Mouse (Mus musculus) lung, adult 2 months (tissue): ENCODE measurements around the gene 4930539E08Rik. TPM values are rescaled to one million over a fixed set of nuclear protein-coding genes. Genes with fewer than 3 reads are reported as not detected.

Source experiments
- DNase-seq: peaks from one replicate; pipeline ENCODE4 v3.0.0; 2022
- H3K4me1 ChIP-seq: fragments of 200-500 bp; 2 replicates; pipeline ENCODE4 v1.6.1; 2011; ENCODE audit warnings: low read length; ENCODE audit not compliant: control insufficient read depth, insufficient read depth
- H3K4me3 ChIP-seq: fragments of 200-500 bp; replicated peaks from 2 replicates; pipeline ENCODE3; 2011; ENCODE audit warnings: low read depth, mild to moderate bottlenecking, control low read depth, low read length; ENCODE audit errors: extremely low read depth
- CTCF ChIP-seq: fragments of 200-500 bp; IDR thresholded peaks from 2 replicates; pipeline ENCODE4 v1.5.1; 2011; ENCODE audit warnings: mild to moderate bottlenecking, low read length, control low read depth; ENCODE audit not compliant: insufficient read depth
- POLR2A ChIP-seq: fragments of 200-500 bp; IDR thresholded peaks from 2 replicates; pipeline ENCODE4 v1.6.1; 2011; ENCODE audit warnings: low read depth, mild to moderate bottlenecking, control low read depth, low read length, borderline replicate concordance; ENCODE audit errors: extremely low read depth
- WGBS: fragments of 180-500 bp; shearing (Covaris S2); methylation state at CpG from one replicate; pipeline ENCODE4 v1.1.7; 2018; 5-methylcytosine and 5-hydroxymethylcytosine counted together
- polyA plus RNA-seq: library from polyadenylated mRNA; depleted of rRNA; stranded (reverse); fragments of >200 nt; gene quantifications from 2 replicates; pipeline ENCODE4 v1.2.3, GENCODE M21; 2012

4930539E08Rik gene
- polyA plus RNA-seq, 1 experiment: 0.05 TPM

DNA sequence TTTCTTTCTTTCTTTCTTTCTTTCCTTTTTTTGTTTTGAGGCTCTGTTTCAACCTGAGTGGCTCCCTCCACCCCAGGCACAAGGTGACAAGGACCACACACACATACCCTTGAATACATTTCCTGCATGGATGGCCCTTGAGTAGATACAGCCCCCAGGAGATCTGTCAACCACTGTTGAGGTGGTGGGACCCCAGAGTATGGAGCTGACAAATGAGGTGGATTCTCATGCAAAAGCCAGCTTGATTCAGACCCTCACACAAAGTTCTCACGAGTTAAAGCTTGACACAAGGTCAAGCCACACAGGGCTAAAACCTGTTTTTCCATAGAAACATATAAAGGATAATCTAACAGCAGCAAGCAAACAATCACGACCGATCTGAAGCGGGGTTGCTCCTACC, 17.1 kb upstream of the 4930539E08Rik start:
- no peak for DNase-seq
- WGBS: 82% methylated on average over 4 of the region's 4 CpGs
- H3K4me3 ChIP-seq: no peak overlapping the region
- H3K4me1 ChIP-seq: peaks cover 3% of the 10 kb centered on the region
- TF ChIP-seq CTCF (no peak), POLR2A (no peak)

DNA sequence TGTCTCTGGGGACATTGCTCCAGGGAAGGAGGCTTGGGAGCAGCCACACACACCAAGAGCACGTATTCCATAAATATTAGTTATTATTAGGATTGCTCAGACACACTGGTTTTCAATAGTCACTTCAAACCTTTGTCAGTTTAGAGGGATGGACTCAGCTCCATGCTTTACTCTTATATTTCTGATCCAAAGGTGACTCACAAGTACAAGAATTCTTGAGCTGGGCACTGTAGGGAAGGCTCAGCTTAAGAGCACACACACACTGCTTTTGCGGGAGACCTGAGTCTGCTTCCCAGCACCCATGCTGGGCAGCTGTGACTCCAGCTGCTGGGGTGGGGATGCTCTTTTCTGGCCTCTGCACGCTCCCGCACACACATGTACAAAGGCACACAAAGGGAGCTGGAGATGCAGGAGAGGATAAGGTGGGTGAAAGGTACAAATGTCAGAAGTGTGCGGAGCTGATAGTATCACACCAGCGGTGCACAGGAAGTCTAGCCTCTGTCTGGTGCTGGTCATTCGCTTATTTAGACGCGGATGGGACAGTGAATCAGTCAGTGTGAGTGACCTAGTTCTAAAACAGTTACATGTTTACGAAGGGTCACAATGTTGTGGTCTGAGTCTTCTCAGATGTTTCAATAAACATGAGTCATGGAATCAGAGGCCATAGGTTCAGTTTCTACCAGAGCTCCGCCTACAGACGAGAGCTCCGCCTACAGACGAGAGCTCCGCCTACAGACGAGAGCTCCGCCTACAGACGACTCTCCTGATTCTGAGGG, 16.5 kb upstream of the 4930539E08Rik start:
- 78% methylated on average over 18 of the region's 18 CpGs for WGBS
- H3K4me1 ChIP-seq: peaks cover 3% of the 10 kb centered on the region
- DNase-seq: no peak
- no peak overlapping the region for H3K4me3 ChIP-seq
- TF ChIP-seq CTCF: no peak
- no peak for TF ChIP-seq POLR2A

DNA sequence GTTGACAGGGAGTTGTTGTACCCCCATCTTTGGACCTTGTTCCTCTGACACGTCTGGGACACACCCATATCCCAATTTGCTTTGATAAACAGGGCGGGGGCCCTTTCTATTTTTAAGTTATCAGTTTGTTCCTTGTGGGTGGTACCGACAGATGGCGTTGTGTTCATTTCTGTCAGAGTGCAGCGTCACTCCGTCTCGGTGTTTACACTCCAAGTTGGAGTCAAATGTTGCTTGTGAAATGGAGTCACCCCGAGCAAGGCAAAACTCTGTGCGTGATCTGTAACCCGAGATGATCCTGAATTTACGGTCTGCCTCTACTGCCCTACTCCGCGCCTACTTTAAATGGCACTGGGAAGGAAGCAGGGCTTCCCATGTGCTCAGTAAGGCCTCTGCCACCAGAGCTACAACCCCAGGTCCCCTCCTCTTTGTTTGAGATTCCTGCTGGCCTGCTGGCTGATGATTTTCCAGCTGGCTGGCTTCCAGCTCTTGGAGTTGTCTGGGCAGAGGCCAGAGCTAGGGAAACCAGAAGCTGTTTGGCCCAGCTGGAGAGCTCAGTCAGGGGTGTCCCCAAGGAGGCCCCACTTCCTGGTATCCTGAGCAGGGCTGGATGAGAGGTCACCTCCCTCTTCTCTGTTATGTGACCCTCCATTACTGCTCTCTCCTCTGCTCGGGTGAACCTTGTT, 15.4 kb upstream of the 4930539E08Rik start:
- H3K4me3 ChIP-seq: peak overlapping the region; percentile 37
- TF ChIP-seq POLR2A: no peak; the same call in 1 of the 2 replicates
- peak; percentile 35 for TF ChIP-seq CTCF
- DNase-seq: peak; percentile 91
- whole genome bisulfite sequencing: 5% methylated on average over 14 of the region's 14 CpGs
- peaks cover 3% of the 10 kb centered on the region for H3K4me1 ChIP-seq

DNA sequence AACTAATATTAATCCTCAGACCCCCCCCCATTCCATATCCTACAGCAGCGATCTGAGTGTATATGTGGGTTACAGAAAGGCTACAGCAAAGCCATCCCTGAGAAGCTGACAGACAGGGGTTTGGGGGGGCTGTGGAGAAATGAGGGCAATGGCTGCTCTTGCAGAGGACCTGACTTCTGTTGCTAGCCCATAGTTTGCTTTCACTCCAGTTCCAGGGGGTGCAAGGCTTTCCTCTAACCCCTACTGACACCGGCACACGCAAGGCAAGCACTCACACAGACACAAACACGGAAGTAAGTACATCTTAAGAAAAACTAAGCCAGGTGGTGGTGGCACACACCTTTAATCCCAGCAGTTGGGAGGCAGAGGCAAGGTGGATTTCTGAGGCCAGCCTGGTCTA, 14.2 kb upstream of the 4930539E08Rik start:
- no peak for DNase-seq
- Histone ChIP-seq H3K4me1 (peaks cover 3% of the 10 kb centered on the region), H3K4me3 (no peak overlapping the region)
- 92% methylated on average over 4 of the region's 4 CpGs for WGBS
- TF ChIP-seq POLR2A (no peak), CTCF (no peak)

DNA sequence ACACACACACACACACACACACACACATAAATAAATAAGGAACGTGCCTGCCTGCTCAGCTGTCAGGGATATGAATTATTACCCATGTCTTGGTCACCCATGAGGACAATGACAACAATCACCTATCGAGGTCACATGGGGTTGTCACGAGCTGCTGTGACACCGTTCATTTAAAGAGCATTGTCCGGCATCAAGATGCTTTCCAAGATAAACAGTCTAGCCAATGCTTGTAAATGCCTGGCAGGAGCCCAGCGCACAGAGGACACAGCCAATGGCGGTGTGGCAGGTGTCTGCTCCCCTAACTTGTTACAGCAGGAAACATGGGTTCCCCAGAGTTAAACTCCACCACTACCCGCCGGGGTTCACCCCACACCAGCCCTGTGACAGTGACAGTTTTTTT, 12.9 kb upstream of the 4930539E08Rik start:
- DNase-seq: no peak

DNA sequence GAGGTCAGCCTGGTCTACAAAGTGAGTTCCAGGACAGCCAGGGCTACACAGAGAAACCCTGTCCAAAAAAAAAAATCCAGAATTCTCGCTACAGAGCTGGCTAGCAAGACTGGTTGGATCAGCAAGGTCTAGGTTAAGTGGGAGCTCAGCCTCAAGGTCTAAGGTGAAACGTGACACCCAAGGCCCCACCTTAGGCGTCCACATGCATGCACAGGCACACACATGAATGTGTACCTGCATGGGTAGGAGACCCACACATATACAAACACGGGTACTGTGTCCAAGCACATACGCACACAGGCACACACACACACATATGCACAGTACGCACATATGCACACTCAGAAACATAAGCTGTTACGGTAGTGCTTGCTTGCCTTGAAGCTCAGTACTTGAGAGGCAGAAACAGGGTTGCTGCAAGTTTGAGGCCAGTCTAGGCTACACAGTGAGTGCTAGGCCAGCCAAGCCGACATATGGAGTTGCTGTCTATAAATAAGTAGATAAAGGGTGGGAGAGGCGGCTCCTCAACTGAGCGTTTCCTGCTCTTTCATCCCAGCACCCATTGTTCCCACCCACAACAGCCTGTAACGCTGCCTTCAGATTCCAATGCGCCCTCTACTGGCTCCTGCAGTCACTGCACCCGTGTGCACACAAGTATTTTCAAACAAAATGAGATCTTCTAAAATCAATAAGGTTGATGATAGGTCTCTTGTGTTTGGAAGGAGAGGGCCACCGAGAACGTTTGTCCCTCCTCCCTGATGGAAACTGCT, 11.9 kb upstream of the 4930539E08Rik start:
- 40% methylated on average over 15 of the region's 15 CpGs for WGBS
- Histone ChIP-seq H3K4me3 (no peak overlapping the region), H3K4me1 (peaks cover 3% of the 10 kb centered on the region)
- no peak for TF ChIP-seq POLR2A
- peak; percentile 81 for TF ChIP-seq CTCF
- DNase-seq: peak; percentile 51

More for the DNA sequence above, 12.9 kb upstream of the 4930539E08Rik start:
- Histone ChIP-seq H3K4me1 (peaks cover 3% of the 10 kb centered on the region), H3K4me3 (no peak overlapping the region)
- 43% methylated on average over 9 of the region's 9 CpGs for WGBS
- no peak for TF ChIP-seq CTCF
- no peak for TF ChIP-seq POLR2A

DNA sequence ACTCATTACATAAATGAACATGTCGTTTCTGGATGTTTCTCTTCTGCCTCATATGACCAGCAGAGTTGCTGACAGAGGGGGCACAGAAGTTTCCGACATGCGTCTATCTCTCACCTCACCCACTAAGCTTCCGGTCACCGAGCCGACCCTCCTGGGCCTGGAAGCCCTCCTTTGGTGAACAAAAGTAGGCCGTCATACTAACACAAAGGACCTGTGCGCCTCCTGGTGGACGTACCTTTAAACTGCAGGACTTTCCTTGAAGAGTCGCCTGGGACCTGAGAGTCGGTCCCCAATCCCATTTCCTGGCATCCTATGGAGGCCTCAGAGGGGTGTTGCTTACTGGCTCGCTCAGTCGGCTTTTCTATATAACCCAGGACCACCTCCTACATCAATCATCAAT, 11.3 kb upstream of the 4930539E08Rik start:
- H3K4me3 ChIP-seq: no peak overlapping the region
- TF ChIP-seq POLR2A (no peak), CTCF (peak; percentile 78)
- DNase-seq: peak; percentile 77
- 8% methylated on average over 13 of the region's 13 CpGs for WGBS
- peaks cover 3% of the 10 kb centered on the region for H3K4me1 ChIP-seq

DNA sequence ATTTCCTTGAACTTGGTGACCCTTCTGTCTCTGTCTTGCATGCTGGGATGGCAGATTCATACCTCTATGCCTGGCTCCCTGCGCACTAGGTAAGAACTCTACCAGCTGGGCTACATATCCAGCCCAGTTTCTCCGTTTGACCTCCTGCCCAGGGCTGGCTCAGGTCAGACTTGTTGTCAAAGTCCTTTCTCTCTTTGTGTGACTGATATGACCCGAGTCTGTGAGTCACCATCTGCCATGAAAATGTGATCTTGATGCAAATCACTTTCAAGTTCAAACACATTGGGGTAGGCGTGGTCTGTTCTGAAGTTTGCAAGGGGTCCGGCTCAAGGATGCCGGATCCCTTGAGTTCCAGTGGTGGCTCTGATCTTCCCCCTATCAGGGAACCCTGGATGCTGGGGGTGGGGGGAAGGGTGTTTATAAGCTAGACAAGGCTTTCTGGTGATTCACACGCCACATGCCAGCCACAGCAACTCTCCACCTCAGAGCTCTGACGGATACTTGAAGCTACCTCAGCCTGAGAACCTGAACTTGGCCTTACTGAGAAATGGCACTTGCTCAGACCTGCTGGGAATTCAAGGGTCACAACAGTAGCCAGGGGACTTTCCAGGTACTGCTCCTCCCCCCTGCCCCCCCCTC, 10.0 kb upstream of the 4930539E08Rik start:
- TF ChIP-seq POLR2A: no peak
- no peak for TF ChIP-seq CTCF
- no peak for DNase-seq
- 86% methylated on average over 8 of the region's 8 CpGs for WGBS
- H3K4me3 ChIP-seq: no peak overlapping the region
- H3K4me1 ChIP-seq: peaks cover 1% of the 10 kb centered on the region

DNA sequence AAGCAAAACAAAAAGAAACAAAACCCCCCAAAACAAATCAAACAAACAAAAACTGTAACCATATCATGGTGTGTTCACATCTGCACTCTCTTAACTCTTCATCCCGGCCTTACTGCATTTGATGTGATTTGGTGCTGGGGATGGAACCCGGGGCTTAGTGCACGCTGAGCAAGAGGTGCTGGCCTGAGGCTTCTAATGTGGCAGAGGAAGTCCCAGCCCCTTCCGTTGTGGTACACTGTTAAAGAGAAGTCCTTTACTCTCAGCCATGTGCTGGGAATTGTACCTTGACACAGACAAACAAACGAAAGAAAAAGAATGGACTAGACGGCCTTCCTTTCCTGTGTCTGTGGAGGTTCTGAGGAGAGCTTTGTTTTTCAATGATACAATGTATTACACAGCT, 7.0 kb upstream of the 4930539E08Rik start:
- DNase-seq: no peak
- no peak overlapping the region for H3K4me3 ChIP-seq
- no peaks in the 10 kb centered on the region for H3K4me1 ChIP-seq
- WGBS: 37% methylated on average over 6 of the region's 6 CpGs
- TF ChIP-seq POLR2A: no peak
- no peak for TF ChIP-seq CTCF

DNA sequence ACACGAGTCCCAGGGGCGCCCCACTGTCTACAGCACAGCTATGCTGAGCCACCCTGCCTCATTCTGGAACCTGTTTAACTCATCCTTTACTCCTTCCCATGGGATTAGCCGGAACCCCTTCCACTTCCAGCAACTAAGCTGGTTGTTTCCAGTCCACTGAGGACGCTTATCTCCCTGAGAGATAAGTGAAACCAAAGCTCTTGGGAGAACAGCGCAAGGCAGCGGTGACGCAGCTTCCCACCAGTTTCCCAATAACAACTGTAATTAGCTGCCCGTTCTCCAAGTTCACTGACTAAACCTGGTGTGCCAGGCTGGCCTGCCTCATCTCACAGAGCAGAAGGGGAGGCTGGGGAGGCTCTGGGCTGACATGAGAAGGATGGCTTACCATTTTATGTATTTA, 6.0 kb upstream of the 4930539E08Rik start:
- no peak for DNase-seq
- Histone ChIP-seq H3K4me3 (no peak overlapping the region), H3K4me1 (no peaks in the 10 kb centered on the region)
- 71% methylated on average over 8 of the region's 8 CpGs for WGBS
- no peak for TF ChIP-seq POLR2A
- no peak for TF ChIP-seq CTCF
